Mouse (Mus musculus) kidney, postnatal 25 days (tissue): ENCODE results near the gene Asb6.

ENCODE experiments used
- DNase-seq, 2 experiments: peaks; one replicate each; pipeline ENCODE4 v3.0.0; 2021; ENCODE audit warnings: mixed read lengths in 2 of 2

The Asb6 gene

GRCm38 (mm10) chr2:30833644-30834043 is 3.5 kb upstream of the Asb6 start:
- DNase-seq = no peak

DNA sequence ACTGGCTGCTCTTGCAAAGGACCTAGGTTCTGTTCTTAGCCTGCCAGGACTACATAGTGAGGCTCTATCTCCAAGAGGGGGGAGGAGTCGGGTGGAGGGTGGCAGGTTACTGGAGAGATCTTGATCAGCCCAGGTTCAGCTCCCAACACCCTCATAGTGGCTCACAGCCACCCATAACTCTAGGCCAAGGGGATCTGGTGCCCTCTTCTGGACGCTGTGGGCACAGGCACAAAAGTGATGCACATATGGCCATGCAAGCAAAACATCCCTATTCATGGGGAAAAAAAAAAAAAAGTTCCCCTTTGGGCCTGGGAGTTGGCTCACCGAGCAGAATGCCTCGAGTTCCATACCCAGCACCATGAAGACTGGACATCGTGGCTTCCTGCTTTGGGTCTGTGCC is 818 bp downstream of the Asb6 start:
- peak in 1 of 2 experiments; percentile 40 for DNase-seq

DNA sequence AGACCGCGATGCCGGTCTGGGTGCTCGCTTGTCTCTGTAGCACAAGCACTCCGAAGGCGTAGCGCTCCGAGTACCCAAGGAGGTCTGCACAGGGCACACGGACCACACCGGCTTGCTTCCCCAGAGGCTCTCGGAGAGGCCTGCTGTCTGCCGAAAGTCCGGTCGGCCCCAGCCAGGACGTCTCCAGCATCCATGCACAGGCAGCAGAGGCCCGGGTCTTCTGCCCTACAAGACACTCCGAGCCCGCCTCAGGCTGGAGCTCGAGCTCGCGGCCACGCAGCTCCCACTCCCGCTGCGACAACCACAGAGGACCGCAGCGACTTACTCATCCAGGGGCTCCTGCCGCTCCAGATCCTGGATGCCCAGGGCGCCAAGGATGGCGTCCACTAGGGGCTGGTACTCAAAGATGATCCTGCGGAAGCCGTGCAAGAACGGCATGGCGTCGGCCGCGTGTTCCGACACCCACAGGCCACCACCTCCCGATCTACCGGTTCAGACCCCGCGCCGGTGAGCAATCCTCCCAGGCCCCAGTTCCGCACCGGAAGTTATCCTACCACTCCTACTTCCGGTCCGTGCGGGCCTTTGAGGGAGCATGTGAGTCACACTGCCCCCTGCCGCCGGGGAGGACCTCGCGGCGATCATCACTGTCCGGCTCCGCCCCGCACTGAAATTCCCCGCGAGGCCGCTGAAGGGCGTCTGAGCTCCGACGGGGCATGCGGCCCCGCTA is 2.2 kb downstream of the Asb6 start:
- DNase-seq = peak; percentile 95 to 97

GRCm38 (mm10) chr2:30826825-30827748 is 3.0 kb downstream of the Asb6 start:
- DNase-seq = peak; percentile 69 to 78

DNA sequence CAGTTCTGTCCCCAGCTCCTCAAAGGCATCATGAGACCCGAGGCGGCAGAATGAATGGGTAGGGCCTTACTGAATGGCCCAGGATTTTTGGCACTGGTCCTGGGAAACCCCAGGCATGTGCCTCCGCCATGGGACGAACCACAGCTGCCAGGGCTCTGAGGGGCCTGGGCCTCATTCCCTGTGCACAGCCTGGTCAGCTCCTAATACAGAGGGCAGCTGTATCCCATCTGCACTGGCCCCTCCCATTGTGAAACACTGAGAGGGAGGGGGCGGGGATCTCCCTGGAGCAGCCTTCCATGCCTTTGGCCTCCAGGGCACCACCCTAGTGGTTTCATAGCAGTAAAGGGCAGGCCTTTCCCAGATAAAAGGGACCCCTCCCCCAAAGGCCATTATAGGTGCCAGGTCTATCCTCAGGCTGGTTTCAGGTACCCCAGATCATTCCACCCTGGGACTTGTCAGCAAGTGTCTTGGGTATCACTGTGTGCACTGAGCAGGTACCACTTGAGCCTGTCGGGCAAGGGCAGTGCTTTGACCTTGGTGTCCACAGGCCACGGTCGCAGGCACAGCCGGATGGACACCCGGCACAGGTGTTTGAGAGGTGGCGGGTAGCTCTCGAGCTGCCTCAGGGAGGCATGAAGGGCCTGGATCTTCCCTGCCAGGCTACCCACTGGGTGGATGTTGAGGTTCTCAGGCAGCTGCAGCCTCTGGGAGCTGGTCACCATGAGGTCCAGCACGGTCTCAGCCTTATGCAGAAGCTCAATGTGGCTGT is 6.6 kb downstream of the Asb6 start:
- peak; percentile 68 to 82 for DNase-seq

DNA sequence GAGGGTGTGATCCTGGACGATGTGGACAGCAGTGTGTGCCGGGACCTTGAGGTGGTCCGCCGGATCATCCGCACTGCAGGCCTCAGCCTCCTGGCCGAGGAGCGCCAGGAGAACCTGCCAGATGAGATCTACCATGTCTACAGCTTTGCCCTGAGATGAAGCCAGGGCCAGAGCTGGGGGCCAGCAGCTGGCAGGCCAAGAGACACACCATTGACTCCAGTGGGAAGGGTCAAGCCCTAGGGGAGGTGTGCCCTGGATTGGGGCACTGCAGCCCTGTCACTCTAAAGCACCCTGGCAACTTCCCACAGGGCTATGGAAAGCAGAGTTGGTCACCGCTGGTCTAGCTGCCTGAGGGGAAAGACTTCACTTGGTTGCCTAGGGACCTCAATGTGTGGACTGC is 7.7 kb downstream of the Asb6 start:
- DNase-seq = no peak

- DNase-seq = no peak
Observed at GRCm38 (mm10) chr2:30821073-30821472, 9.1 kb downstream of the Asb6 start.

- no peak for DNase-seq
Observed at GRCm38 (mm10) chr2:30819873-30820272, 10.3 kb downstream of the Asb6 start.

GRCm38 (mm10) chr2:30816383-30816782 is 13.8 kb downstream of the Asb6 start:
- no peak for DNase-seq

DNA sequence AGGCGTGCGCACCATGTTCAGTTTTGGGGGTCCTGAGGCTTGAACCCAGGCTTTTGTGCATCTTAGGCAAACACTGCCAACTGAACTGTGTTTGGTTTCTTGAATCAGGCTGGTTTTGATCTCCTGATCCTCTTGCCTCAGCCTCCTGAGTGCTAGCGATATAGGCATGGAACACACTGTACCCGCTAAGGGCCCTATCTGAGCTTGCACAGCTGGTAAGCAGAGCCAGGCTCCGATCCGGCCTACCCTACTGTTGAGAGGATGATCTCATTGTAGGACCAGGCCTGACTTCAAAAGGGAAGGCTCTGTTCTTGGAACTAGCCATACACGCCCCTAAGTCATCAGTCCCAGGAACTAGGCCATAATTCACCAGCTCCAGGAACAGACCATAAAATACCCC is 19.6 kb downstream of the Asb6 start:
- DNase-seq = no peak

DNA sequence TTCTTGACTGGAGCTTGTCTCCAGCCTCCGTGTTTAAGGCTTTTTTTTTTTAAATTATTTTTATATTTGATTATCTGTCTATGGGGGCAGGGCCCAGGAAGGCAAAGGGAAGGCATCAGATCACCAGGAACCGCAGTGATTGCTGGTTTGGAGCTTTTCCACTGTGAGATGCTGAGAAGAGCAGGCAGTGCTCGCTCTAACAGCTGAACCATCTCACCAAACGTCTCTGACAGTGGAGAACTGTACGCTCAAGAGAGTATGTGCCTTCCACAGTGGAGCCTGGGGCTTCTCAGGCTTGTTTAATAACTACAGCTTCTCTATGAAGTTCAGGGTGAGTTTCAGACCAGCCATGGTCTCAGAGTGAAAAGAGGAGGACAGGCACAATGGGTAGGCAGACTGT is 20.6 kb downstream of the Asb6 start:
- DNase-seq = no peak

DNA sequence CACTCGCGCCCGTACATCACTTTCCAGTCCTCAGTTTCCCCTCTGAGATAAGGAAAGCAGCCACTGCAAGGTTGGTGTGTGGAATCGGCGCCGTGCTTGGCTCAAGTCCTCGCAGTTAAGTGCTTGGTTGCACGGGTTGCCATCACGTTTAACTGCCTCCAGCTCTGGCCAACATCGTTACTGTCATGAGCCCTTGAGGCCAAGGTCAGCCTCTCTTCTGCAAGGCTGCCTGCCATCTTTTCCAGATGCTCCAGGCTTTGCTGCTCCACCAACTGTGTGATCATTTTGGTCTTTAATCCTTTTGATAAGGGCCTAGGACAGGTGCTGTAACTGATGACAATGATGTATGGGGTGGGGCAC is 21.9 kb downstream of the Asb6 start:
- DNase-seq = no peak

DNA sequence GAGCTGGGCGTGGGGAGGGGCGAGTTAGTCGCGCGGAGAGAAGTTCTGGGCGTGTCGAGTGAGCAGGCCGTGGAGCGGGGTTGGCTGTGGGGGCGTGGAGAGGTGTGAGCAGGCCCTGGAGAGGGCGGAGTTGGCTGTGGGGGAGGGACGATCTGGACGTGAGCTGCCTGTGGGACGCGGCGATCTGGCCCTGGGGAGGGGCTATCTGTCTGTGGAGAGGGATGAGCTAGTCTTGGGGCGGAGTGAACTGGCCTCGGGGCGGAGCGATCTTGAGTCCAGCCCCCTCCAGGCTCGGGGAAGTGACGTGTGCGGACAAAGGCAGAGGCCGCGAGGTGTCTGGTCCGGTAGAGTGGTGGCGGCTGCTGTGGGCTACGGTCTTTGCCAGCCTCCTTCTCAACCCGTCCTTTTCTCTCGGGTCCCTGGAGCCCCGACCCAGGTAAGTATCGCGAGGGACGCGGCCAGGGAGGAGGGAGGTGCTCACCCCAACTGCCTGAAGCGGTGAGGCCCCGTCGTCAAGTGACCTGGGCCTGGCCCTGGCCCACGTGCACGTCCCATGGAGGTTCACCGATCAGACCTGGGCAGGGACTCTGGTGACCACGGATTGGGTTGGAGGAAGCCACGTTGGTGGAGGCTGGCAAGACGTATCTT is 22.4 kb downstream of the Asb6 start, which contains the start of gene Ntmt1:
Gene Ntmt1, plus strand, starts transcription at position 179 of the 648 bp plus-strand sequence.
- peak; percentile 100 for DNase-seq

DNA sequence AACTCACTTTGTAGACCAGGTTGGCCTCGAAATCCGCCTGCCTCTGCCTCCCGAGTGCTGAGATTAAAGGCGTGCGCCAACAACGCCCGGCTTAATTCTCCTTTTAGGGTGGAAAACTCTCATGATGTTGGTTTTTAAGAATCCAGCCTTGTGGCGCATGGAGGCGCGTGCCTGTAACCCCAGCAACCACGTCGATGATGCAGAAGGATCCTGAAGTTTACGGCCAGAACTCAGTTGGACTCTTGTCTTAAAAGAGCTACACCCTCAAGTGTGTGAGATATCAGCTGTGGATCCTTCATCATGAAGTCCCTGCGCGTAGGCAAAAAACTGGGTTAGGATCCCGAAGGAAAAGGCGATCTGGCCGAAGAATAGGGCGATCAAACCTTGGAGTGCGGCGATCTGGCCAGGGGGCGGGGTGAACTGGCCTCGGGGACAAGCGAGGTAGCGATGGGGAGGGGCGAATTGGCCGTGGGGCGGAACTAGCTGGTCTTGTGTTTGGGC is 22.9 kb downstream of the Asb6 start:
- no peak for DNase-seq

DNA sequence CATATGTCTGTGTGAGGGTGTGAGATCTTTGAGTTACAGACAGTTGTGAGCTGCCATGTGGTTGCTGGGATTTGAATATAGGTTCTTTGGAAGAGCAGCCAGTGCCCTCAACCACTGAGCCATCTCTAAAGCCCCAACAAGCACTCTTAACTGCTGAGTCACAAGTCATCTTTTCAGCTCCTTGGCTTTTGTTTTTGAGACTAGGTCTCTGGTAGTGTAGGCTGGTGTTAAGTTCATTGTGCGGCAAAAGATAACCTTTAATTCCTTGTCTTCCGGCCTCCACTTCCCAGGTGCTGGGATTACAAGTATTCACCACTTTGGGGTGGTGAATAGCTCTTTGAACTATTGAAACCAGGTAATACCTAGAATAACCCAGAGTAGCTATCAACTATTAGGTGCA is 24.1 kb downstream of the Asb6 start:
- DNase-seq = no peak

DNA sequence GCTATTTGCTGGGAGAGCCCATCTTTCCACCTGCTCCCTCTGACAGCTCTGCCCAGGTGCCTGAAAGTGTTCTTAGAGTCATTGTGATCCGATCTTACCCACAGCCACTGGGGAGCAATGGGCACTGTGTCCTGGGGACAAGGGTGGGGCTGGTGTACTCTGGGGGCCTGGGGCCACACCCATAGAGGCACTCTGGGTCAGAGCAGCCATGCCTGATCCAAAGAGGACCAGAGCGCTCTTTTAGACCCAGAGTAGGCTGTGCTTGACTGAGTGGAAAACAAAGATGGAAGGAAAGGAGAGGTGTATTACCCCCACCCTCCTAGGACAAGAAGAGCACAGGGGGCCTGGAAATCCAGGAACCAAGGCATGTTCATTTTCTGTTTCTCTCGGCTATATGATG is 26.5 kb downstream of the Asb6 start, which contains the start of gene 1700001O22Rik:
Gene 1700001O22Rik, minus strand, starts transcription at position 58 of the 400 bp plus-strand sequence.
- DNase-seq = no peak

DNA sequence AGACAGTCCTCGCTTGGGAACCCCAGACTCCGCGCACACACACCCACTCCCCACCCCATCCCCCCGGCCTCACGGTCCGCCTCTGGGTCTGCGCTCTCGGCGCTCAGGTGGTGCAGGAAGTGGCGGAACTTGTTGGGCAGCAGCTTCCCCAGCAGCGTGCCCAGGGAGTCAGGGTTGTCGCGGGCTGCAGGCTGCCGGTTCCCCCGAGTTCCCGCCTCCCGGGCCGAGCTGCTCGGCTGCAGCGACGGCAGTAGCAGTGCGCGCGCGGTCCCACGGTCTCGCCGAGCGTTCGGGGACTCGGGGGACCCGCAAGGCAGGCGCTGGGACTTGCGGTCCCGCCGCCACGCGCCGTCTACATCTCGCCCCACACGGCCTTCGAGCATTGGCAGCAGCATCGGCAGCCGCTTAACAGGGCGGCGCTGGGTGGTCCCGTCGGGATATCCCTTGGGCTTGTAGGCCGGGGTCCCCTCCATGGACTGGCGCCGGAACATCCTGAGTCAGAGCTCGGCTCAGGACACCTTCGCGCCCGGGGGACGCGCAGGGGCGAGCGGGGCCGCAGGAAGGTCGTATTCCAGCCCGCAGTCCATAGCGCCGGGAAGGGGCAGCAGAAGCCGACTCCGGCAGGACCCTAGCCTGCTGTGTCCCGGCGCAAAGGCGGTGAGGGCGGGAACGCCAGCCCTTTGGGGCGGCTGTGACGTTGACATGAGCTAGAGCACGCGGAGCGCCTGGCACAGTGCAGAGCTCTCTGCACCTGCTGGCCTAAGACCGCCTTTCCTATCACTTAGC is 28.9 kb downstream of the Asb6 start:
- DNase-seq = peak; percentile 48 to 71

- no peak for DNase-seq
Observed at GRCm38 (mm10) chr2:30800671-30801066, 29.5 kb downstream of the Asb6 start.

DNA sequence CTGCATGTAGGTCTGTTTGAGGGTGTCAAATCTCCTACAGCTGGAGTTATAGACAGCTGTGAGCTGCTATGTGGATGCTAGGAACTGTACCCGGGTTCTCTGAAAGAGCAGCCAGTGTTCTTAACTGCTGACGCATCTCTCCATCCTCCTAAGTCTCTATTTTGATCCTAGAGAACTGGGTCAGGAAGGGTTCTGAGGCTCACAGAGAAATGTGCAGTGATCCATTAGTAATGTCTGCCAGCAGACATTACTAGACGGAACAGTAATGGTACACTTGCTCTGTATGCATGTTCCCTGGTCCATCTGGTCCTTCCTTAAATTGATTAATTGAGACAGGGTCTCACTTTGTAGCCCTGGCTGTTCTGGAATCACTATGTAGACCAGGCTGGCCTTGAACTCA is 30.7 kb downstream of the Asb6 start:
- DNase-seq = no peak

DNA sequence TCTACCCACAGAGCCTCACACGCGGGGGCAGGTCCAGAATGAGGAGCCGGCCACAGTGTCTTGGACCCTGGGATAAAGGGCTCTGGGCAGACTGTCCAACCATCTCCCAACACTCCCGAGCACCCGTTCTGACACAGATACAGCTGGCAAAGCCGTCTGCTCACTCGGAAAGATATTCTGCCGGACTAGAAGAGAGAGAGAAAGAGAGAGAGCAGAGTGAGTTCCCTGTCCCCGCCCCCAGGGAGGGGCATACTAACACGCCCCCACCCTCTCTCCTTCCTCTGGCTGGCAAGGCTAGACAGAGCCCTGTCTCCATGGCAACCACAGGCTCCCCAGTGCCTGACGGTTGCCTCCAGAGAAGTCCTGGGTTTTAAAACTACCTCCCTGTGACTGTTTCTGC is 33.8 kb downstream of the Asb6 start:
- peak; percentile 86 to 92 for DNase-seq

GRCm38 (mm10) chr2:30795889-30796275 is 34.3 kb downstream of the Asb6 start:
- no peak for DNase-seq
